Comparison of ENCODE assay signal across 17 mouse cellular contexts in genomic region chr3:30000260-30000659, GRCm38 (mm10).
DNase-seq lines count a peak whose midpoint lies in the region; ATAC-seq and TF ChIP-seq lines count a peak whose summit lies in the region.
"Had no signal": no experiment of that assay in that cellular context is flagged by ENCODE, and none has a peak within 500 bp of the region (broad histone marks: within the 10 kb centered on the region; RNA-seq: fewer than 3 reads in every experiment).

No protein-coding gene starts in this region.

- no peak for TF ChIP-seq CTCF in heart, adult 2 months (IDR thresholded peaks at IDR 0.05)
- TF ChIP-seq CTCF in lung, embryonic 14.5 days (IDR thresholded peaks at IDR 0.05; ENCODE audit: low read depth): no peak
- TF ChIP-seq CTCF in lung, postnatal 0 days (IDR thresholded peaks at IDR 0.05): no peak

- no peak for TF ChIP-seq EP300 in heart, adult 2 months (IDR thresholded peaks at IDR 0.05; ENCODE audit: insufficient read depth, low read depth, low read length)
- TF ChIP-seq EP300 in lung, postnatal 0 days (IDR thresholded peaks at IDR 0.05): no peak

- 76% methylated on average over 7 of the region's 7 CpGs for WGBS in heart, adult 2 months
- 76% methylated on average over 7 of the region's 7 CpGs for WGBS in heart, embryonic 12.5 days
- WGBS in kidney, embryonic 15.5 days: 61% methylated on average over 7 of the region's 7 CpGs
- WGBS in lung, embryonic 14.5 days: 66% methylated on average over 7 of the region's 7 CpGs
- 44% methylated on average over 7 of the region's 7 CpGs for WGBS in lung, postnatal 0 days
- WGBS in stomach, embryonic 16.5 days: 62% methylated on average over 7 of the region's 7 CpGs

- peak overlapping the region; percentile 30 for H3K27ac ChIP-seq in heart, adult 2 months
- no peak overlapping the region for H3K27ac ChIP-seq in heart, embryonic 12.5 days (ENCODE audit: poor library complexity, severe bottlenecking)
- peak overlapping the region; percentile 81 for H3K27ac ChIP-seq in kidney, embryonic 15.5 days
- peak overlapping the region; percentile 55 for H3K27ac ChIP-seq in lung, embryonic 14.5 days (ENCODE audit: low read depth)
- H3K27ac ChIP-seq in lung, postnatal 0 days (ENCODE audit: low read length): no peak overlapping the region
- peak overlapping the region; percentile 23; the same call in 1 of the 2 replicates for H3K27ac ChIP-seq in stomach, embryonic 16.5 days (ENCODE audit: low read length)
- H3K27ac ChIP-seq: embryonic facial prominence, embryonic 12.5 days; forebrain, embryonic 15.5 days; heart, embryonic 13.5 days had no signal

- H3K4me3 ChIP-seq in heart, adult 2 months: no peak overlapping the region
- no peak overlapping the region for H3K4me3 ChIP-seq in heart, embryonic 12.5 days
- no peak overlapping the region for H3K4me3 ChIP-seq in kidney, embryonic 15.5 days (replicated peaks)
- H3K4me3 ChIP-seq in lung, embryonic 14.5 days (ENCODE audit: low read depth, low read length): no peak overlapping the region
- no peak overlapping the region for H3K4me3 ChIP-seq in lung, postnatal 0 days (ENCODE audit: low read depth, low read length)
- H3K4me3 ChIP-seq in stomach, embryonic 16.5 days (replicated peaks; ENCODE audit: low read length): no peak overlapping the region
- H3K4me3 ChIP-seq: embryonic facial prominence, embryonic 12.5 days; forebrain, embryonic 15.5 days; heart, embryonic 13.5 days had no signal

- H3K79me2 ChIP-seq in heart, adult 2 months (replicated peaks; ENCODE audit: control insufficient read depth, insufficient read depth, low read length): peaks cover 2% of the 10 kb centered on the region

- H3K9me3 ChIP-seq in heart, embryonic 12.5 days (replicated peaks): no peaks in the 10 kb centered on the region
- H3K9me3 ChIP-seq in kidney, embryonic 15.5 days (replicated peaks): no peaks in the 10 kb centered on the region
- no peaks in the 10 kb centered on the region for H3K9me3 ChIP-seq in lung, embryonic 14.5 days (ENCODE audit: low read depth, low read length)
- H3K9me3 ChIP-seq in lung, postnatal 0 days (ENCODE audit: low read length): no peaks in the 10 kb centered on the region
- H3K9me3 ChIP-seq in stomach, embryonic 16.5 days (replicated peaks; ENCODE audit: control insufficient read depth, low read length): no peaks in the 10 kb centered on the region
- H3K9me3 ChIP-seq: embryonic facial prominence, embryonic 12.5 days; forebrain, embryonic 15.5 days; heart, embryonic 13.5 days had no signal

- intact Hi-C loops in heart, adult 2 months (cut with DNase I): no loop called here

- H3K36me3 ChIP-seq in heart, adult 2 months (ENCODE audit: control insufficient read depth, insufficient read depth, low read length): peaks cover 19% of the 10 kb centered on the region
- peaks cover 17% of the 10 kb centered on the region for H3K36me3 ChIP-seq in heart, embryonic 12.5 days
- peaks cover 27% of the 10 kb centered on the region for H3K36me3 ChIP-seq in kidney, embryonic 15.5 days
- peaks cover 22% of the 10 kb centered on the region for H3K36me3 ChIP-seq in lung, embryonic 14.5 days (ENCODE audit: insufficient read depth)
- no peaks in the 10 kb centered on the region for H3K36me3 ChIP-seq in lung, postnatal 0 days (ENCODE audit: insufficient read depth, low read length)
- H3K36me3 ChIP-seq in stomach, embryonic 16.5 days (ENCODE audit: control insufficient read depth, insufficient read depth, low read length): 0 out of 2 replicates have a peak, but pooled peaks cover 3% of the 10 kb centered on the region
- H3K36me3 ChIP-seq: embryonic facial prominence, embryonic 12.5 days; forebrain, embryonic 15.5 days had no signal

- no peak overlapping the region for H3K9ac ChIP-seq in heart, adult 2 months (ENCODE audit: low read depth, low read length)
- no peak overlapping the region for H3K9ac ChIP-seq in heart, embryonic 12.5 days
- no peak overlapping the region for H3K9ac ChIP-seq in kidney, embryonic 15.5 days
- no peak overlapping the region for H3K9ac ChIP-seq in lung, embryonic 14.5 days
- no peak overlapping the region for H3K9ac ChIP-seq in lung, postnatal 0 days (replicated peaks; ENCODE audit: low read depth)
- no peak overlapping the region for H3K9ac ChIP-seq in stomach, embryonic 16.5 days (ENCODE audit: low read length)
- H3K9ac ChIP-seq: embryonic facial prominence, embryonic 12.5 days; forebrain, embryonic 15.5 days; heart, embryonic 13.5 days had no signal

- H3K4me1 ChIP-seq in heart, adult 2 months (ENCODE audit: control insufficient read depth, insufficient read depth, low read length): peaks cover 6% of the 10 kb centered on the region
- H3K4me1 ChIP-seq in heart, embryonic 12.5 days (replicated peaks): peaks cover 10% of the 10 kb centered on the region
- peaks cover 24% of the 10 kb centered on the region for H3K4me1 ChIP-seq in kidney, embryonic 15.5 days
- peaks cover 16% of the 10 kb centered on the region for H3K4me1 ChIP-seq in lung, embryonic 14.5 days (ENCODE audit: insufficient read depth)
- no peaks in the 10 kb centered on the region for H3K4me1 ChIP-seq in lung, postnatal 0 days (ENCODE audit: insufficient read depth, low read depth, low read length)
- H3K4me1 ChIP-seq in stomach, embryonic 16.5 days (ENCODE audit: control insufficient read depth, insufficient read depth, low read length): peaks cover 5% of the 10 kb centered on the region; the same call in 1 of the 2 replicates
- H3K4me1 ChIP-seq: embryonic facial prominence, embryonic 12.5 days had no signal

- DNase-seq in heart, adult 2 months: no peak
- no peak for DNase-seq in kidney, postnatal 10 days
- no peak for DNase-seq in lung, embryonic 14.5 days
- no peak for DNase-seq in lung, postnatal 0 days (ENCODE audit: low spot score)
- DNase-seq in urinary bladder, adult 2 months (ENCODE audit: low spot score): no peak
- DNase-seq: adrenal gland, postnatal 10 days; cerebellum, adult 11 months; cerebellum, adult 8-10 months; cerebellum, postnatal 14 days; gastrocnemius, postnatal 10 days; heart, postnatal 36 days had no signal

- no peak for TF ChIP-seq POLR2A in heart, adult 2 months (IDR thresholded peaks at IDR 0.05; ENCODE audit: insufficient read depth, low read depth, low read length)

- H3K4me2 ChIP-seq in heart, embryonic 12.5 days: no peak overlapping the region
- H3K4me2 ChIP-seq in kidney, embryonic 15.5 days: 0 out of 2 replicates have a peak overlapping the region, but pooled peaks have one; percentile 16
- H3K4me2 ChIP-seq in lung, embryonic 14.5 days: no peak overlapping the region
- H3K4me2 ChIP-seq in lung, postnatal 0 days (replicated peaks; ENCODE audit: low read depth, low read length): no peak overlapping the region
- no peak overlapping the region for H3K4me2 ChIP-seq in stomach, embryonic 16.5 days (ENCODE audit: low read depth, low read length)
- H3K4me2 ChIP-seq: embryonic facial prominence, embryonic 12.5 days; forebrain, embryonic 15.5 days; heart, embryonic 13.5 days had no signal

- no peaks in the 10 kb centered on the region for H3K27me3 ChIP-seq in heart, adult 2 months (ENCODE audit: control insufficient read depth, insufficient read depth, low read length)
- no peaks in the 10 kb centered on the region for H3K27me3 ChIP-seq in heart, embryonic 12.5 days (replicated peaks)
- no peaks in the 10 kb centered on the region for H3K27me3 ChIP-seq in kidney, embryonic 15.5 days
- no peaks in the 10 kb centered on the region for H3K27me3 ChIP-seq in lung, embryonic 14.5 days (ENCODE audit: insufficient read depth, low read length)
- H3K27me3 ChIP-seq in lung, postnatal 0 days (replicated peaks; ENCODE audit: insufficient read depth, low read length): no peaks in the 10 kb centered on the region
- H3K27me3 ChIP-seq in stomach, embryonic 16.5 days (ENCODE audit: control insufficient read depth, insufficient read depth, low read length): no peaks in the 10 kb centered on the region
- H3K27me3 ChIP-seq: embryonic facial prominence, embryonic 12.5 days; forebrain, embryonic 15.5 days; heart, embryonic 13.5 days had no signal

- ATAC-seq in heart, embryonic 12.5 days (ENCODE audit: insufficient number of reproducible peaks, low FRiP score): no peak
- no peak for ATAC-seq in kidney, embryonic 15.5 days (replicated peaks; ENCODE audit: low FRiP score)
- ATAC-seq in lung, embryonic 14.5 days (ENCODE audit: insufficient read depth): no peak
- ATAC-seq in lung, postnatal 0 days: no peak
- no peak for ATAC-seq in stomach, embryonic 16.5 days (ENCODE audit: insufficient read depth, low FRiP score)
- ATAC-seq: forebrain, embryonic 15.5 days had no signal

Comparison
In these comparisons a context has a peak if more than half of its experiments do, and no peak if none do; other contexts are left out.
1. H3K27ac ChIP-seq: peak in heart, adult 2 months (single experiment), kidney, embryonic 15.5 days (single experiment), lung, embryonic 14.5 days (single experiment) and stomach, embryonic 16.5 days (single experiment); none in heart, embryonic 12.5 days (single experiment) and lung, postnatal 0 days (single experiment).